Mouse (Mus musculus) kidney, adult 2 months (tissue): Measurements from ENCODE around the gene Gss.

Experiments
- CTCF ChIP-seq: fragments of 200-500 bp; conservative IDR thresholded peaks from 2 replicates; pipeline ENCODE4 v1.5.1; 2011; ENCODE audit warnings: low read depth, mild to moderate bottlenecking, control low read depth, low read length, moderate library complexity, mixed read lengths; ENCODE audit not compliant: insufficient read depth, insufficient read length
- POLR2A ChIP-seq: fragments of 200-500 bp; IDR thresholded peaks from one replicate; pipeline ENCODE4 v1.6.1; 2011; ENCODE audit warnings: low read depth, low read length, control low read depth

GRCm38 (mm10) chr2:155641540-155642472 lies 49.2 kb upstream of the Gss start:
- TF ChIP-seq CTCF, result no peak
- no peak for TF ChIP-seq POLR2A
